14 mouse cellular contexts compared by ENCODE assay signal in genomic region chr16:30548291-30548690, GRCm38 (mm10). TPM values are rescaled to one million over a fixed set of nuclear protein-coding genes. Genes with fewer than 3 reads are reported as not detected.
A peak's percentile ranks its signal among the peaks of the same experiment; 100 is the strongest.
DNase-seq lines count a peak whose midpoint lies in the region; ATAC-seq lines count a peak whose summit lies in the region.
"Had no signal": no experiment of that assay in that cellular context is flagged by ENCODE, and none has a peak within 500 bp of the region (broad histone marks: within the 10 kb centered on the region; RNA-seq: fewer than 3 reads in every experiment).

No protein-coding gene starts in this region.

- WGBS in neural tube, embryonic 12.5 days = 87% methylated on average over 5 of the region's 5 CpGs
- 87% methylated on average over 5 of the region's 5 CpGs for WGBS in intestine, embryonic 15.5 days

- peak; percentile 67 for ATAC-seq in frontal cortex, adult (ENCODE audit: low TSS enrichment)
- ATAC-seq in neural tube, embryonic 12.5 days (ENCODE audit: low FRiP score, low read depth) = no peak
- ATAC-seq in intestine, embryonic 15.5 days = no peak
- ATAC-seq: inflammation-experienced regulatory T-cells, adult 6 months had no signal

- peaks cover 31% of the 10 kb centered on the region for H3K36me3 ChIP-seq in neural tube, embryonic 12.5 days
- H3K36me3 ChIP-seq in intestine, embryonic 15.5 days = no peaks in the 10 kb centered on the region
- H3K36me3 ChIP-seq: liver, embryonic 13.5 days had no signal

- no peak overlapping the region for H3K4me3 ChIP-seq in neural tube, embryonic 12.5 days
- no peak overlapping the region for H3K4me3 ChIP-seq in intestine, embryonic 15.5 days (replicated peaks)
- H3K4me3 ChIP-seq: heart, embryonic 15.5 days; liver, embryonic 13.5 days had no signal

- H3K4me2 ChIP-seq in neural tube, embryonic 12.5 days (replicated peaks) = peak overlapping the region; percentile 72
- H3K4me2 ChIP-seq in intestine, embryonic 15.5 days (replicated peaks) = no peak overlapping the region
- H3K4me2 ChIP-seq: liver, embryonic 13.5 days had no signal

- intact Hi-C loops in left cerebral cortex, postnatal 25 days (cut with DNase I) = no loop called here

- H3K27ac ChIP-seq in neural tube, embryonic 12.5 days = no peak overlapping the region
- no peak overlapping the region for H3K27ac ChIP-seq in intestine, embryonic 15.5 days
- H3K27ac ChIP-seq: heart, embryonic 15.5 days; kidney, postnatal 0 days; liver, embryonic 13.5 days had no signal

- no peaks in the 10 kb centered on the region for H3K27me3 ChIP-seq in neural tube, embryonic 12.5 days (replicated peaks)
- no peaks in the 10 kb centered on the region for H3K27me3 ChIP-seq in intestine, embryonic 15.5 days (replicated peaks)
- H3K27me3 ChIP-seq: heart, embryonic 15.5 days had no signal

- 0 out of 2 replicates have a peak overlapping the region, but pooled peaks have one; percentile 42 for H3K9ac ChIP-seq in neural tube, embryonic 12.5 days
- H3K9ac ChIP-seq in intestine, embryonic 15.5 days = no peak overlapping the region
- H3K9ac ChIP-seq: heart, embryonic 15.5 days; liver, embryonic 13.5 days had no signal

- H3K9me3 ChIP-seq in neural tube, embryonic 12.5 days = no peaks in the 10 kb centered on the region
- H3K9me3 ChIP-seq in intestine, embryonic 15.5 days = no peaks in the 10 kb centered on the region
- H3K9me3 ChIP-seq: heart, embryonic 15.5 days; liver, embryonic 13.5 days had no signal

- peaks cover 20% of the 10 kb centered on the region; the same call in 1 of the 2 replicates for H3K4me1 ChIP-seq in neural tube, embryonic 12.5 days
- peaks cover 18% of the 10 kb centered on the region; the same call in 1 of the 2 replicates for H3K4me1 ChIP-seq in intestine, embryonic 15.5 days (replicated peaks)

- DNase-seq in frontal cortex, postnatal 10 days (ENCODE audit: low spot score in 2 of 2) = no peak
- no peak for DNase-seq in neural tube, embryonic 10.5 days (ENCODE audit: extremely low spot score, low spot score)
- DNase-seq in left cerebral cortex, postnatal 25 days (ENCODE audit: low spot score in 2 of 2) = peak; percentile 41 to 88
- DNase-seq in right cerebral cortex, postnatal 36 days (ENCODE audit: low spot score in 2 of 2) = peak; percentile 44 to 58
- DNase-seq in adrenal gland, postnatal 10 days = no peak
- DNase-seq: cerebellum, adult 18-20 months; liver, embryonic 13.5 days; lung, postnatal 36 days had no signal

RNA-seq across cellular contexts. Expression of gene Tmem44, which starts 2.4 kb away (rescaled TPM):
- polyA plus RNA-seq in neural tube, embryonic 12.5 days (2016; fragmentation: Nextera tagmentation; extraction: Ambion mirVana) = 60.8 and 61.7 TPM in 2 replicates
- 10 to 100 TPM; 66.5 to 73.7 TPM for total RNA-seq in left cerebral cortex, postnatal 25 days (2021)
- 9.1 and 10.0 TPM in 2 replicates for polyA plus RNA-seq in intestine, embryonic 15.5 days (2015; fragmentation: Nextera tagmentation; extraction: Ambion mirVana)
- total RNA-seq in adrenal gland, postnatal 10 days (2021) = 1 to 10 TPM; 6.4 to 9.7 TPM

RNA-seq across cellular contexts. Expression of gene Lsg1, which starts 39.1 kb away (rescaled TPM):
- 72.8 and 73.6 TPM in 2 replicates for polyA plus RNA-seq in neural tube, embryonic 12.5 days (2016; fragmentation: Nextera tagmentation; extraction: Ambion mirVana)
- 10 to 100 TPM; 16.6 to 17.9 TPM for total RNA-seq in left cerebral cortex, postnatal 25 days (2021)
- polyA plus RNA-seq in intestine, embryonic 15.5 days (2015; fragmentation: Nextera tagmentation; extraction: Ambion mirVana) = 55.2 and 57.3 TPM in 2 replicates
- total RNA-seq in adrenal gland, postnatal 10 days (2021) = 10 to 100 TPM; 34.4 to 35.2 TPM

RNA-seq across cellular contexts. Expression of gene Fam43a, which starts 51.2 kb away (rescaled TPM):
- polyA plus RNA-seq in neural tube, embryonic 12.5 days (2016; fragmentation: Nextera tagmentation; extraction: Ambion mirVana) = 20.2 and 23.2 TPM in 2 replicates
- total RNA-seq in left cerebral cortex, postnatal 25 days (2021) = 10 to 100 TPM; 11.8 to 14.2 TPM
- polyA plus RNA-seq in intestine, embryonic 15.5 days (2015; fragmentation: Nextera tagmentation; extraction: Ambion mirVana) = 12.1 and 12.5 TPM in 2 replicates
- 10 to 100 TPM; 37.4 to 47.7 TPM for total RNA-seq in adrenal gland, postnatal 10 days (2021)

Comparison
In these comparisons a context has a peak if more than half of its experiments do, and no peak if none do; other contexts are left out.
1. DNase-seq: peak in left cerebral cortex, postnatal 25 days (2 of 2) and right cerebral cortex, postnatal 36 days (2 of 2); none in frontal cortex, postnatal 10 days (0 of 2), neural tube, embryonic 10.5 days (single experiment) and adrenal gland, postnatal 10 days (single experiment).
2. RNA of gene Tmem44, which starts 2.4 kb away (total RNA-seq): 66.5 to 73.7 TPM in left cerebral cortex, postnatal 25 days; 6.4 to 9.7 TPM in adrenal gland, postnatal 10 days; every median in the first group is over 4 times any median in the second.